Mouse (Mus musculus) small intestine, adult 2 months (tissue): ENCODE results near the gene Plekhm3.

Experiments
- CTCF ChIP-seq: fragments of 200-500 bp; IDR thresholded peaks from 2 replicates; pipeline ENCODE4 v1.5.1; 2012; ENCODE audit warnings: low read depth, mild to moderate bottlenecking, control low read depth, inconsistent platforms, low read length, moderate library complexity, mixed read lengths; ENCODE audit not compliant: insufficient replicate concordance, insufficient read length; ENCODE audit errors: extremely low read depth
- POLR2A ChIP-seq: fragments of 200-500 bp; IDR thresholded peaks from 2 replicates; pipeline ENCODE4 v1.6.1; 2012; ENCODE audit warnings: low read depth, mild to moderate bottlenecking, control low read depth, inconsistent platforms, low read length, moderate library complexity

DNA sequence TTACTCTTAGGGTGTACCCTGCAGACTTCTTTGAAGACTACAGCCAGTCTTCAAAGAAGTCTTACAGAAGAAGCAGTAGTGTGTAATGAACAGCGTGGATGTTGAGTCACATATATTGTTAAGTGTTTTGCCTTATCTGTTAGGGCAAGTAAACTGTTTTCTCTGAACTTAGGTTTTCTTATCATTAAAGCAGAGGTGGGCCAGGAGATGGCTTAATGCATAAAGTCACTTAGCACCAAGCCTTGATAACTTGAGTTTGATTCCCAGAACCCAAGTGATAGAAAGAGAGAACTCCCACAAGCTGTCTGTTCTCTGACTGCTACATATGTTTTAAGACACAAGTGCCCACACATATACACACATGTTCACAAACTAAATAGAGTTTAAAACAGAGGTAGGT lies 144.7 kb downstream of the Plekhm3 start:
- TF ChIP-seq POLR2A: no peak
- no peak for TF ChIP-seq CTCF
